Mouse (Mus musculus): ENCODE results near the gene Gm49353. TPM values are rescaled to one million over a fixed set of nuclear protein-coding genes. Genes with fewer than 3 reads are reported as not detected.

Gene Gm49353
- not detected in 2 replicates for polyA plus RNA-seq (2012; rRNA removed)

GRCm38 (mm10) chr10:29198642-29199041 lies at the start of gene Gm49353:
Gm49353 (plus strand) TSS chr10:29198954.

GRCm38 (mm10) chr10:29211453-29211852 lies 12.7 kb downstream of the Gm49353 start, which contains the start of gene 9330159F19Rik:
9330159F19Rik (plus strand) TSS chr10:29211606.

Other genes starting within 250 kb of the Gm49353 start
- gene 2310057J18Rik, start 212.7 kb upstream of the Gm49353 start, polyA plus RNA-seq (2012; rRNA removed), result not detected in 2 replicates
- 0.06 and 0.13 TPM in 2 replicates for gene Soga3, start 55.1 kb upstream of the Gm49353 start, polyA plus RNA-seq (2012; rRNA removed)
- 0.06 and 0.08 TPM in 2 replicates for gene 9330159F19Rik, start 12.7 kb downstream of the Gm49353 start, polyA plus RNA-seq (2012; rRNA removed)
- 0.32 and 0.52 TPM in 2 replicates for gene Echdc1, start 114.2 kb downstream of the Gm49353 start, polyA plus RNA-seq (2012; rRNA removed)
- 3.5 and 5.5 TPM in 2 replicates for gene Rnf146, start 163.5 kb downstream of the Gm49353 start, polyA plus RNA-seq (2012; rRNA removed)

Measured in stomach, adult 2 months (tissue).